Mouse (Mus musculus) kidney, postnatal 0 days (tissue): Measurements from ENCODE around the gene Actl10. TPM values are rescaled to one million over a fixed set of nuclear protein-coding genes. Genes with fewer than 3 reads are reported as not detected.

Experiments used
- ATAC-seq: fragments of 200-750 bp; cut with Nextera tagmentation; replicated peaks from 2 replicates; pipeline ENCODE4 v1.8.0; 2017; ENCODE audit warnings: low read depth, moderate number of reproducible peaks, moderate TSS enrichment, moderate library complexity; ENCODE audit not compliant: low FRiP score
- DNase-seq: peaks from one replicate; pipeline ENCODE4 v3.0.0-alpha.2; 2016; ENCODE audit warnings: low spot score
- H3K27ac ChIP-seq: fragments of 300-500 bp; sonication (generic); 2 replicates; pipeline ENCODE4 v1.5.1; 2014; ENCODE audit warnings: mild to moderate bottlenecking
- H3K27me3 ChIP-seq: fragments of 300-500 bp; sonication (generic); 2 replicates; pipeline ENCODE4 v1.6.1; 2014; ENCODE audit warnings: low read length, mixed read lengths; ENCODE audit not compliant: insufficient read depth
- H3K36me3 ChIP-seq: fragments of 300-500 bp; sonication (generic); 2 replicates; pipeline ENCODE4 v1.6.1; 2014; ENCODE audit warnings: low read length, mixed read lengths; ENCODE audit not compliant: insufficient read depth
- H3K4me1 ChIP-seq: fragments of 300-500 bp; sonication (generic); replicated peaks from 2 replicates; pipeline ENCODE4 v1.6.1; 2014; ENCODE audit warnings: antibody characterized with exemption, low read length, mixed read lengths; ENCODE audit not compliant: insufficient read depth
- H3K4me2 ChIP-seq: fragments of 300-500 bp; sonication (generic); 2 replicates; pipeline ENCODE4 v1.6.1; 2014; ENCODE audit warnings: mild to moderate bottlenecking, low read length, moderate library complexity, mixed read lengths
- H3K4me3 ChIP-seq: fragments of 300-500 bp; sonication (generic); replicated peaks from 2 replicates; pipeline ENCODE4 v1.5.1; 2014; ENCODE audit warnings: low read depth, low read length
- H3K9ac ChIP-seq: fragments of 300-500 bp; sonication (generic); 2 replicates; pipeline ENCODE4 v1.6.1; 2014; ENCODE audit warnings: low read depth, low read length
- H3K9me3 ChIP-seq: fragments of 300-500 bp; sonication (generic); replicated peaks from 2 replicates; pipeline ENCODE4 v1.6.1; 2016; ENCODE audit warnings: low read length, inconsistent platforms, mixed read lengths
- CTCF ChIP-seq: IDR thresholded peaks from 2 replicates; pipeline ENCODE4 v1.5.1; 2016; ENCODE audit warnings: antibody characterized with exemption, low read depth, mild to moderate bottlenecking, moderate library complexity
- WGBS: fragments of 180-500 bp; shearing (Covaris S2); extraction: QIAGEN DNeasy Blood & Tissue Kit; methylation state at CpG from one replicate; pipeline ENCODE4 v1.1.7; 2014; 5-methylcytosine and 5-hydroxymethylcytosine counted together
- polyA plus RNA-seq: library from polyadenylated mRNA; unstranded; fragments of >200 nt; fragmentation: Nextera tagmentation; extraction: Ambion mirVana; gene quantifications from 2 replicates; pipeline ENCODE4 v1.2.1, GENCODE M21; 2015

The Actl10 gene
- polyA plus RNA-seq, 1 experiment from 2014 or later = not detected

GRCm38 (mm10) chr2:154555235-154555634 lies 3.7 kb downstream of the Actl10 start:
- Histone ChIP-seq H3K9me3 (no peaks in the 10 kb centered on the region), H3K4me1 (peaks cover 23% of the 10 kb centered on the region), H3K4me2 (no peak overlapping the region), H3K27ac (no peak overlapping the region), H3K36me3 (no peaks in the 10 kb centered on the region), H3K4me3 (no peak overlapping the region), H3K27me3 (peaks cover 4% of the 10 kb centered on the region; the same call in 1 of the 2 replicates), H3K9ac (no peak overlapping the region)
- TF ChIP-seq CTCF = no peak
- no peak for ATAC-seq
- DNase-seq = no peak
- 88% methylated on average over 6 of the region's 6 CpGs for WGBS

GRCm38 (mm10) chr2:154557184-154557832 lies 5.7 kb downstream of the Actl10 start:
- H3K36me3 ChIP-seq = 0 out of 2 replicates have a peak, but pooled peaks cover 3% of the 10 kb centered on the region
- no peak for TF ChIP-seq CTCF
- 44% methylated on average over 5 of the region's 5 CpGs for WGBS
- H3K9ac ChIP-seq = no peak overlapping the region
- H3K27me3 ChIP-seq = no peaks in the 10 kb centered on the region
- H3K4me3 ChIP-seq = no peak overlapping the region
- DNase-seq (no peak), ATAC-seq (no peak)
- H3K9me3 ChIP-seq = no peaks in the 10 kb centered on the region
- H3K4me1 ChIP-seq = peaks cover 19% of the 10 kb centered on the region
- no peak overlapping the region for H3K4me2 ChIP-seq
- no peak overlapping the region for H3K27ac ChIP-seq

GRCm38 (mm10) chr2:154558264-154559039 lies 6.9 kb downstream of the Actl10 start, which contains the start of gene Necab3:
Gene Necab3 (minus strand): TSS chr2:154558890.
- Histone ChIP-seq H3K4me3 (peak within 1 kb of the TSS; percentile 21; the same call in 1 of the 2 replicates), H3K27ac (0 out of 2 replicates have a peak within 1 kb of the TSS, but pooled peaks have one; percentile 8), H3K36me3 (0 out of 2 replicates have a peak, but pooled peaks cover 3% of the 10 kb centered on the region), H3K9me3 (no peaks in the 10 kb centered on the region), H3K27me3 (no peaks in the 10 kb centered on the region), H3K4me1 (peaks cover 19% of the 10 kb centered on the region), H3K9ac (peak within 1 kb of the TSS; percentile 32; the same call in 1 of the 2 replicates), H3K4me2 (peak within 1 kb of the TSS; percentile 66)
- no peak for TF ChIP-seq CTCF
- DNase-seq (no peak), ATAC-seq (no peak)
- WGBS = 7% methylated on average over 34 of the region's 34 CpGs

- TF ChIP-seq CTCF = no peak
- 79% methylated on average over 22 of the region's 22 CpGs for WGBS
- Histone ChIP-seq H3K9me3 (no peaks in the 10 kb centered on the region), H3K27ac (no peak overlapping the region), H3K4me2 (no peak overlapping the region), H3K9ac (no peak overlapping the region), H3K36me3 (0 out of 2 replicates have a peak, but pooled peaks cover 3% of the 10 kb centered on the region), H3K4me1 (peaks cover 15% of the 10 kb centered on the region), H3K4me3 (no peak overlapping the region), H3K27me3 (no peaks in the 10 kb centered on the region)
- ATAC-seq (0 out of 2 replicates have a peak, but pooled peaks have one; percentile 33), DNase-seq (no peak)
Measured at GRCm38 (mm10) chr2:154563612-154564170, 12.1 kb downstream of the Actl10 start.

GRCm38 (mm10) chr2:154565562-154565961 lies 14.0 kb downstream of the Actl10 start:
- Histone ChIP-seq H3K9ac (no peak overlapping the region), H3K36me3 (0 out of 2 replicates have a peak, but pooled peaks cover 3% of the 10 kb centered on the region), H3K4me1 (peaks cover 17% of the 10 kb centered on the region), H3K4me3 (no peak overlapping the region), H3K9me3 (no peaks in the 10 kb centered on the region), H3K27me3 (no peaks in the 10 kb centered on the region), H3K4me2 (no peak overlapping the region), H3K27ac (no peak overlapping the region)
- WGBS = 71% methylated on average over 3 of the region's 3 CpGs
- ATAC-seq = no peak
- no peak for DNase-seq
- no peak for TF ChIP-seq CTCF

- Histone ChIP-seq H3K4me1 (peaks cover 17% of the 10 kb centered on the region), H3K27me3 (no peaks in the 10 kb centered on the region), H3K36me3 (0 out of 2 replicates have a peak, but pooled peaks cover 3% of the 10 kb centered on the region), H3K9ac (no peak overlapping the region), H3K4me3 (no peak overlapping the region), H3K4me2 (no peak overlapping the region), H3K9me3 (no peaks in the 10 kb centered on the region), H3K27ac (no peak overlapping the region)
- no peak for ATAC-seq
- no peak for TF ChIP-seq CTCF
- peak; percentile 52 for DNase-seq
- WGBS = 37% methylated on average over 8 of the region's 8 CpGs
Measured at GRCm38 (mm10) chr2:154566641-154567040, 15.1 kb downstream of the Actl10 start.
